Mouse (Mus musculus) E14TG2a.4 (cell line): ENCODE data around the gene Ggct.

ENCODE experiments used
- CTCF ChIP-seq: conservative IDR thresholded peaks from 2 replicates; pipeline ENCODE4 v1.5.1; 2014; ENCODE audit warnings: low read length
- POU5F1 ChIP-seq: IDR thresholded peaks from 2 replicates; pipeline ENCODE4 v1.6.1; 2014; ENCODE audit warnings: low read length, borderline replicate concordance

DNA sequence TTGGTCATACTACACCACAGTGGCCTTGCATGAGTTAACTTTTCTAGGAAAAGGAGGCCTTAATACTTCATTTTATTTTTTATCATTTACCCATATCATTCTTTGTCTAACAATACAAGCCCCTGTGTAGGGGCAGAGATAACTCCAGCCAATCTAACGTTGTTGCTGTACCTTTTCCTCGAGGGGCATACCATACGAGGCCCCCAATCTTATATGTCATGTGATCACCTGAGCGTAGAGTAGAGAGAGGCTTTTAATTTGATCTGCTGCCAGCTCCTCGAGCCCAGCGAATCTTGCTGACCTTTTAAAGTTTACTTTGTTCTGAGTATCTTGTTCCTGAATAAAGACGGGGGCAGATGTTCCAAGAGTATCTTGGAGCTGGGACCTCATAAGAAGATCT, 19.8 kb upstream of the Ggct start:
- no peak for TF ChIP-seq CTCF
- no peak for TF ChIP-seq POU5F1
